Mouse (Mus musculus) adrenal gland, adult (tissue): ENCODE measurements around the gene Mob3a.

Source experiments
- DNase-seq, 2 experiments: peaks; one replicate each; pipeline ENCODE4 v3.0.0; 2022 to 2023; ENCODE audit warnings: low spot score in 1 of 2; ENCODE audit not compliant: inconsistent age in 2 of 2

Gene Mob3a

GRCm38 (mm10) chr10:80678601-80679377, 23.0 kb downstream of the Mob3a start:
- peak in 1 of 2 experiments; percentile 57 for DNase-seq

GRCm38 (mm10) chr10:80677942-80678436, 23.8 kb downstream of the Mob3a start, which contains the start of gene Mknk2:
Gene Mknk2 (minus strand): TSS chr10:80678112.
- peak; percentile 94 to 97 for DNase-seq

- DNase-seq, result peak; percentile 75 to 88
Measured at GRCm38 (mm10) chr10:80677128-80677875, 24.5 kb downstream of the Mob3a start.

- DNase-seq, result peak; percentile 100
Measured at GRCm38 (mm10) chr10:80676198-80676928, 25.4 kb downstream of the Mob3a start.

- DNase-seq, result peak in 1 of 2 experiments; percentile 61
Measured at GRCm38 (mm10) chr10:80675405-80676197, 26.2 kb downstream of the Mob3a start.

- peak in 1 of 2 experiments; percentile 79 for DNase-seq
Measured at GRCm38 (mm10) chr10:80674851-80675404, 26.8 kb downstream of the Mob3a start.

GRCm38 (mm10) chr10:80674161-80674711, 27.5 kb downstream of the Mob3a start:
- peak in 1 of 2 experiments; percentile 82 for DNase-seq

- peak in 1 of 2 experiments; percentile 56 for DNase-seq
Measured at GRCm38 (mm10) chr10:80673690-80674089, 28.1 kb downstream of the Mob3a start.

- DNase-seq, result no peak
Measured at GRCm38 (mm10) chr10:80671936-80672690, 29.7 kb downstream of the Mob3a start.

GRCm38 (mm10) chr10:80671251-80671650, 30.5 kb downstream of the Mob3a start:
- DNase-seq, result no peak

GRCm38 (mm10) chr10:80670531-80670930, 31.2 kb downstream of the Mob3a start:
- DNase-seq, result no peak

GRCm38 (mm10) chr10:80669737-80670485, 31.9 kb downstream of the Mob3a start:
- peak; percentile 65 to 82 for DNase-seq

- no peak for DNase-seq
Measured at GRCm38 (mm10) chr10:80669018-80669417, 32.8 kb downstream of the Mob3a start.

- DNase-seq, result peak in 1 of 2 experiments; percentile 54
Measured at GRCm38 (mm10) chr10:80668614-80669013, 33.2 kb downstream of the Mob3a start.

GRCm38 (mm10) chr10:80666837-80667412, 34.9 kb downstream of the Mob3a start:
- DNase-seq, result no peak

- DNase-seq, result peak in 1 of 2 experiments; percentile 65
Measured at GRCm38 (mm10) chr10:80665981-80666733, 35.6 kb downstream of the Mob3a start.

GRCm38 (mm10) chr10:80665459-80665858, 36.3 kb downstream of the Mob3a start:
- peak in 1 of 2 experiments; percentile 55 for DNase-seq
